In genomic region chr11:89059919-89060422, GRCm38 (mm10) we compare ENCODE assay signal across 7 mouse cellular contexts. TPM values are rescaled to one million over a fixed set of nuclear protein-coding genes. Genes with fewer than 3 reads are reported as not detected.
DNase-seq lines count a peak whose midpoint lies in the region; ATAC-seq and TF ChIP-seq lines count a peak whose summit lies in the region.

No protein-coding gene starts in this region.

- no peaks in the 10 kb centered on the region for H3K27me3 ChIP-seq in heart, embryonic 13.5 days (replicated peaks)
- H3K27me3 ChIP-seq in limb, embryonic 11.5 days (ENCODE audit: control insufficient read depth, insufficient read depth, low read length), result no peaks in the 10 kb centered on the region
- H3K27me3 ChIP-seq in midbrain, embryonic 14.5 days (ENCODE audit: control insufficient read depth, insufficient read depth, low read length), result no peaks in the 10 kb centered on the region
- H3K27me3 ChIP-seq in stomach, embryonic 16.5 days (ENCODE audit: control insufficient read depth, insufficient read depth, low read length), result no peaks in the 10 kb centered on the region

- H3K4me2 ChIP-seq in heart, embryonic 13.5 days, result peak overlapping the region; percentile 90
- H3K4me2 ChIP-seq in limb, embryonic 11.5 days (ENCODE audit: low read depth, severe bottlenecking), result peak overlapping the region; percentile 89
- peak overlapping the region; percentile 85 for H3K4me2 ChIP-seq in midbrain, embryonic 14.5 days (ENCODE audit: low read length)
- H3K4me2 ChIP-seq in stomach, embryonic 16.5 days (ENCODE audit: low read depth, low read length), result peak overlapping the region; percentile 97

- TF ChIP-seq POLR2A in cortical plate, adult 2 months (IDR thresholded peaks at IDR 0.05; ENCODE audit: extremely low read depth, insufficient read depth, low read length), result no peak

- 1% methylated on average over 33 of the region's 33 CpGs for WGBS in heart, embryonic 13.5 days
- WGBS in limb, embryonic 11.5 days, result under 1% methylated on average over 33 of the region's 33 CpGs
- WGBS in midbrain, embryonic 14.5 days, result under 1% methylated on average over 33 of the region's 33 CpGs
- under 1% methylated on average over 33 of the region's 33 CpGs for WGBS in stomach, embryonic 16.5 days

- ATAC-seq in heart, embryonic 13.5 days (ENCODE audit: extremely low read depth, insufficient number of reproducible peaks, low FRiP score, low TSS enrichment), result peak; percentile 53; the same call in 1 of the 2 replicates
- ATAC-seq in limb, embryonic 11.5 days (ENCODE audit: insufficient number of reproducible peaks, low FRiP score, low TSS enrichment, low read depth), result peak; percentile 75; the same call in 1 of the 2 replicates
- ATAC-seq in midbrain, embryonic 14.5 days (ENCODE audit: low FRiP score, low TSS enrichment), result peak; percentile 81
- peak; percentile 50; the same call in 1 of the 2 replicates for ATAC-seq in stomach, embryonic 16.5 days (ENCODE audit: insufficient read depth, low FRiP score)

- H3K9me3 ChIP-seq in heart, embryonic 13.5 days, result no peaks in the 10 kb centered on the region
- no peaks in the 10 kb centered on the region for H3K9me3 ChIP-seq in limb, embryonic 11.5 days (ENCODE audit: control insufficient read depth, low read length)
- no peaks in the 10 kb centered on the region for H3K9me3 ChIP-seq in midbrain, embryonic 14.5 days (ENCODE audit: control insufficient read depth, low read length)
- H3K9me3 ChIP-seq in stomach, embryonic 16.5 days (replicated peaks; ENCODE audit: control insufficient read depth, low read length), result no peaks in the 10 kb centered on the region

- peak; percentile 75 for DNase-seq in 3134 (ENCODE audit: extremely low read depth, insufficient read length, low spot score)
- peak; percentile 48 for DNase-seq in 3T3-L1 (ENCODE audit: low read depth, low spot score)
- no peak for DNase-seq in limb, embryonic 11.5 days (ENCODE audit: low spot score)
- peak; percentile 69 for DNase-seq in midbrain, embryonic 14.5 days

- H3K4me1 ChIP-seq in cortical plate, adult 2 months (ENCODE audit: control insufficient read depth, insufficient read depth, low read length), result peaks cover 8% of the 10 kb centered on the region
- peaks cover 45% of the 10 kb centered on the region for H3K4me1 ChIP-seq in heart, embryonic 13.5 days
- peaks cover 11% of the 10 kb centered on the region for H3K4me1 ChIP-seq in limb, embryonic 11.5 days (ENCODE audit: control insufficient read depth, insufficient read depth, low read length)
- peaks cover 26% of the 10 kb centered on the region for H3K4me1 ChIP-seq in midbrain, embryonic 14.5 days (ENCODE audit: control insufficient read depth, insufficient read depth, low read length)
- H3K4me1 ChIP-seq in stomach, embryonic 16.5 days (ENCODE audit: control insufficient read depth, insufficient read depth, low read length), result peaks cover 22% of the 10 kb centered on the region

- H3K36me3 ChIP-seq in heart, embryonic 13.5 days, result peaks cover 4% of the 10 kb centered on the region
- no peaks in the 10 kb centered on the region for H3K36me3 ChIP-seq in limb, embryonic 11.5 days (ENCODE audit: control insufficient read depth, insufficient read depth, low read length)
- H3K36me3 ChIP-seq in midbrain, embryonic 14.5 days (ENCODE audit: control insufficient read depth, insufficient read depth, low read length), result peaks cover 3% of the 10 kb centered on the region; the same call in 1 of the 2 replicates
- H3K36me3 ChIP-seq in stomach, embryonic 16.5 days (ENCODE audit: control insufficient read depth, insufficient read depth, low read length), result no peaks in the 10 kb centered on the region

- H3K27ac ChIP-seq in cortical plate, adult 2 months (ENCODE audit: insufficient read depth, low read length), result peak overlapping the region; percentile 63; the same call in 1 of the 2 replicates
- peak overlapping the region; percentile 77 for H3K27ac ChIP-seq in heart, embryonic 13.5 days (replicated peaks)
- H3K27ac ChIP-seq in limb, embryonic 11.5 days (replicated peaks; ENCODE audit: low read depth, low read length), result no peak overlapping the region
- peak overlapping the region; percentile 74 for H3K27ac ChIP-seq in midbrain, embryonic 14.5 days (replicated peaks; ENCODE audit: low read depth, low read length)
- H3K27ac ChIP-seq in stomach, embryonic 16.5 days (ENCODE audit: low read length), result peak overlapping the region; percentile 68

- TF ChIP-seq CTCF in cortical plate, adult 2 months (IDR thresholded peaks at IDR 0.05; ENCODE audit: extremely low read depth, insufficient read depth, low read length), result no peak

- H3K9ac ChIP-seq in heart, embryonic 13.5 days, result peak overlapping the region; percentile 90
- H3K9ac ChIP-seq in limb, embryonic 11.5 days (ENCODE audit: low read length), result peak overlapping the region; percentile 78
- H3K9ac ChIP-seq in midbrain, embryonic 14.5 days (replicated peaks; ENCODE audit: low read length), result peak overlapping the region; percentile 88
- peak overlapping the region; percentile 82 for H3K9ac ChIP-seq in stomach, embryonic 16.5 days (ENCODE audit: low read length)

- peak overlapping the region; percentile 88 for H3K4me3 ChIP-seq in cortical plate, adult 2 months (ENCODE audit: insufficient read depth, low read length)
- peak overlapping the region; percentile 78 for H3K4me3 ChIP-seq in heart, embryonic 13.5 days
- peak overlapping the region; percentile 81 for H3K4me3 ChIP-seq in limb, embryonic 11.5 days (ENCODE audit: low read depth, low read length)
- peak overlapping the region; percentile 87 for H3K4me3 ChIP-seq in midbrain, embryonic 14.5 days (replicated peaks; ENCODE audit: low read depth, low read length)
- peak overlapping the region; percentile 86 for H3K4me3 ChIP-seq in stomach, embryonic 16.5 days (replicated peaks; ENCODE audit: low read length)

RNA-seq across cellular contexts. Expression of gene Dgke, which starts 6.7 kb away (rescaled TPM):
- polyA plus RNA-seq in cortical plate, adult 2 months (2012; rRNA removed), result 35.3 and 36.2 TPM in 2 replicates
- 4.8 and 5.5 TPM in 2 replicates for polyA plus RNA-seq in heart, embryonic 13.5 days (2015; fragmentation: Nextera tagmentation; extraction: Ambion mirVana)
- 3.5 and 3.7 TPM in 2 replicates for polyA plus RNA-seq in limb, embryonic 11.5 days (2014; fragmentation: Nextera tagmentation; extraction: Ambion mirVana)
- polyA plus RNA-seq in midbrain, embryonic 14.5 days (2014; fragmentation: Nextera tagmentation; extraction: Ambion mirVana), result 15.3 and 16.2 TPM in 2 replicates
- 3.2 and 3.6 TPM in 2 replicates for polyA plus RNA-seq in stomach, embryonic 16.5 days (2015; fragmentation: Nextera tagmentation; extraction: Ambion mirVana)

RNA-seq across cellular contexts. Expression of gene Gm525, which starts 13.7 kb away (rescaled TPM):
- 0.23 and 0.45 TPM in 2 replicates for polyA plus RNA-seq in cortical plate, adult 2 months (2012; rRNA removed)
- polyA plus RNA-seq in heart, embryonic 13.5 days (2015; fragmentation: Nextera tagmentation; extraction: Ambion mirVana), result not detected in 2 replicates
- polyA plus RNA-seq in limb, embryonic 11.5 days (2014; fragmentation: Nextera tagmentation; extraction: Ambion mirVana), result not detected in 2 replicates
- polyA plus RNA-seq in midbrain, embryonic 14.5 days (2014; fragmentation: Nextera tagmentation; extraction: Ambion mirVana), result not detected in 2 replicates
- 1.3 and 2.1 TPM in 2 replicates for polyA plus RNA-seq in stomach, embryonic 16.5 days (2015; fragmentation: Nextera tagmentation; extraction: Ambion mirVana)
